Mouse (Mus musculus) adrenal gland, postnatal 25 days (tissue): Measurements from ENCODE around the gene Nlk. TPM values are rescaled to one million over a fixed set of nuclear protein-coding genes. Genes with fewer than 3 reads are reported as not detected.
"Not testable (repeated sequence)": the region's sequence is repeated elsewhere in the genome, so short reads cannot be mapped to it uniquely, and the experiment has no call there.

ENCODE experiments used
- DNase-seq: peaks from one replicate; pipeline ENCODE4 v3.0.0; 2021; ENCODE audit warnings: mixed read lengths
- total RNA-seq: library from RNA; stranded (reverse); gene quantifications from 2 replicates; pipeline ENCODE4 v1.2.3, GENCODE M21; 2021

The Nlk gene
- total RNA-seq, 1 experiment from 2014 or later: 66.5 TPM

- DNase-seq: no peak
Observed at GRCm38 (mm10) chr11:78544449-78545111, 152.6 kb downstream of the Nlk start.

- no peak for DNase-seq
Observed at GRCm38 (mm10) chr11:78540358-78540757, 156.8 kb downstream of the Nlk start.

DNA sequence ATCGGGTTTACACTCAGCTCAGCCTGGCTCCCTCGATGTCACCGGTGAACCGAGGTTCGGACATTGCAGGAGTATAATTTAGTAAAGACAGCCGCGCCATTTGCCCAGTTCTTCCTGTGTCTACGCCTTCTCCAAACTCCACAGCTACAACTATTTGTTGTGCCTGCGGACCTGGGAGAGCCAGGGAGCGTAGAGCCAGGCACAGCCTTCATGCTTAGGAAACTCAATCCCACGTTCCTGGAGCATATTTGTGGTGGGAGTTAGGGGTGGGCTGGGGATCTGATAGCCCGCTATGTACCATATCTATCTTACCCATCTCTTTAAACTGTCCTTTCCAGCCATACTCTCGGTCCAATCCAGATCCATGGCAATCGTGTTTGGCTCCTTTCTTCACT lies 160.5 kb downstream of the Nlk start:
- no peak for DNase-seq

DNA sequence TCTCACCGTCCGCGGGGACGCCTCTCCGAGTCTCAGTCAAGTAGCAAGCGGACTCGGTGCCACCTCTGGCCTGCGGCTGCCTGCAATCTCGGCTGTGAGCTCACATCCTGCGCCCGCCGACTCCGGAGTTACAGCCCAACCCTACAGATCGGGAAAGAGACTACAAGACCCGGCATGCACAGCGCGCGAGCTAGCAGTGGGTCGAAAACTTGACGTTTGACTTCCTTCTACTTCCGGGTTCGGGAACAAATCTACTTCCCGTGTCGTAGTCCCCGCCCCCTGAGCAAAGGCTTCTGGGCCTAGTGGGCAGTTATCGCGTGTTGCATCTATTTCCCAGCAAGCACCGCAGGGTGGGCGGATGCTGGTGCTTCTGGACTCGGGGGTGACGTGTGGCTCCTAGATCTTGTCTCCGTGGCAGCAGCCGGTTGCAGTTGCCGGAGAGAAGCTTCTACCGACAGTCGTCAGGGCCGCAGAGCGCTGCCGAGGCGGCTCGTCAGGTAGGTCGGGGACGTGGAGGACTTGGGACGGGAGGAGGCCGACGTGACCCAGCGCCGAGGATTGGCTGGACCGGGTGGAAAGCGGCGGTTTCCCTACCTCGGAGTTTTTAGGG lies 161.0 kb downstream of the Nlk start, which contains the start of the genes Tnfaip1 and Ift20:
Gene Tnfaip1, minus strand, starts transcription at position 253 of the 610 bp plus-strand sequence.
Gene Ift20, plus strand, starts transcription at position 282 of the 610 bp plus-strand sequence.
- peak; percentile 94 for DNase-seq

DNA sequence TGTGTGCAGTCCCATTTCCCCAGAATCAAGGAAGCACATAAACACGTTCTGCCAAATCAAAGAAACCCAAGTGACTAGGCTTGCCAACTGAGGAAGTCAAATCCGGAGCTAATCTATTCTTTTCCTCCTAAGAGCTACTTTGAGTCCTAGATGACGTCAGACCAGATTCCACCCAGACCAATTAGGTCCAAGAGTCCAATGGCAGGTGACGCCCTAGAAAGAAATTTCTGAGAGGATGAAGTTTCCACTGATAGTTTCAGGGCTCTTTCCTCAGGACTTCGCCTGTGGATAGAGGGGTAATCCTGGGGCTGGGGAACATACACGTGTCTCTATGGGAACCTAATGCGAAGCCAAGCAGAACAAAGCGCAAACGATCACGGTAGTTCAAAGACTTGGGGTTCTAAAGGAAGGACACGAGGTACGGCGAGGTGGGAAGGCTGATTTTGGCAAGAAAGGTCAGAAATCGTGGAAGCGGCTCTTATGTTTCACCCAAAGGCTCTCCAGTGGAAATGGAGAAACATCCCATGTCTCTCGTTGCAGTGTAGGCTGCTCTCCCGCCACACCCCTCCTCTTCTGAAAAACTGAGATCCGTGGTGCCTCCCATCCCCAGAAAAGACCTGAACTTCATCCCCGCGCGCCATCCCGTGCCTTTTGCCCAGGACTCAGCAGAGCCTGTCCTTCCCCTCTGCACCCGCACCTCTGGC lies 161.6 kb downstream of the Nlk start:
- no peak for DNase-seq

DNA sequence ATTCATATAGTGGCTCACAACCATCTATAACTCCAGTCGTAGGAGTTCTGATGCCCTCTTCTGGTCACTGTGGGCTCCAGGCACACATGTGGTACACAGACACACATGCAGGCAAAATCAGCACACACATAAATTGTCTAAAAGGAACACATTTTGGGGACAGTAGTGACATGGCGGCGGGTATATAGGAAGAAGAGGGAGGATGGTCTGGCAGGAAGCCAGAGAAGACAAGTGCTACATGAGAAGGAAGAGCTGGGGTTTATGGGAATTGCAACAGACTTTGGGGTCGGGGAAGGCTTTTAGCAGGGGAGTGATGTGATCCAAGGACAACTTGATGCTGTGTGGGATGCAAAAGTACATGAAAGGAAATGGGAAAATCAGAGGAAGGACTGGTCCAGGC lies 162.7 kb downstream of the Nlk start:
- no peak for DNase-seq

DNA sequence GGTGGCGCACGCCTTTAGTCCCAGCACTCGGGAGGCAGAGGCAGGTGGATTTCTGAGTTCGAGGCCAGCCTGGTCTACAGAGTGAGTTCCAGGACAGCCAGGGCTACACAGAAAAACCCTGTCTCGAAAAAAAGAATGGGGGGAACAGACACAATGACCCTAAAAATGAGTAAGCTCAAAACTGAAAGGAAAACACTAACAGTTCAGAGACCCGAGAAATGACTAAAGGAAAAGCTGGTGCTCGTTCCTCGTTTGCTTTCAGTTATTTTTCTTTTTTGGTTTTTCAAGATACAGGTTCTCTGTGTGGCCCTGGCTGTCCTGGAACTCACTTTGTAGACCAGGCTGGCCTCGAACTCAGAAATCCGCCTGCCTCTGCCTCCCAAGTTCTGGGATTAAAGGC lies 165.7 kb downstream of the Nlk start:
- not testable (repeated sequence) for DNase-seq

DNA sequence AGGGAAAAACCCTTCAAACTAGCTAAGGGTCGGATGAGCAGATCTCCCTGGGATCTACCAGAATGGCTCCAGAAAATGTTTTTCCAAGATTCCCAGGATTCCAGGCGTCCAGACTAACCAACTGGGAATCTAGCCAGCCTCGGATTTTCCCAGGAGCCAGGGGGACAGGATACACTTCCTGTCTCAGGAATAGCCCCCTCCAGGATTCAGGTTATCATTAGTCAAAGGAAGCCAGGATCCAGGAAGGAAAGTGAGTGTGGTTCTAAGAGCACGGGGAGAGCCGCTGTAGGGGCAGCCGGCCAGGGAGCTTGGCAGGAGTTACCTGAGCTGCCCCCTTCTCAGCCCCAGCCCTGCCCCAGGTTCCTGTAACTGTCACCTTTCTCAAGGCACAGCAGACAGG lies 166.1 kb downstream of the Nlk start:
- DNase-seq: peak; percentile 32

- no peak for DNase-seq
Observed at GRCm38 (mm10) chr11:78530001-78530400, 167.2 kb downstream of the Nlk start.

- no peak for DNase-seq
Observed at GRCm38 (mm10) chr11:78528714-78529113, 168.5 kb downstream of the Nlk start.

DNA sequence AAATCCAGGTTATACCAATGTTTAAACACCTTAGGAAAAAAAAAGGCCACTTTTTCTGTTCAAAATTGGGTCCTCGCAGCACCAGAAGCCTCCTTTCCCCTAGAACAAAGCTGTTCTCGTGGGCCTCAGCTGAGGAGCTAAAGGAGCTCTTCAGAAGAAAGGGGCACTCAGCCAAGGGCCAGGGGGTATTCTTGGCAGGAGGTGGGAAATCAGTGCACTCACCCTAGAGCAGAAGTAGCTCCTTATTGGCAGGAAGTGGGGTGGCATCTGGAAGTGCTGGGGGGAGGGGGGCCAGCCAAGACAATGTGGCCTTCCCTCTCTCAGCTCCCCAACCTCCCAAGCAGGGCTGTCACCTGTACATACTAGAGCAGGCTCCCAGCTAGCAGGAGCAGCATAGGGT lies 172.3 kb downstream of the Nlk start:
- no peak for DNase-seq

GRCm38 (mm10) chr11:78523241-78523955 lies 173.8 kb downstream of the Nlk start:
- DNase-seq: no peak

DNA sequence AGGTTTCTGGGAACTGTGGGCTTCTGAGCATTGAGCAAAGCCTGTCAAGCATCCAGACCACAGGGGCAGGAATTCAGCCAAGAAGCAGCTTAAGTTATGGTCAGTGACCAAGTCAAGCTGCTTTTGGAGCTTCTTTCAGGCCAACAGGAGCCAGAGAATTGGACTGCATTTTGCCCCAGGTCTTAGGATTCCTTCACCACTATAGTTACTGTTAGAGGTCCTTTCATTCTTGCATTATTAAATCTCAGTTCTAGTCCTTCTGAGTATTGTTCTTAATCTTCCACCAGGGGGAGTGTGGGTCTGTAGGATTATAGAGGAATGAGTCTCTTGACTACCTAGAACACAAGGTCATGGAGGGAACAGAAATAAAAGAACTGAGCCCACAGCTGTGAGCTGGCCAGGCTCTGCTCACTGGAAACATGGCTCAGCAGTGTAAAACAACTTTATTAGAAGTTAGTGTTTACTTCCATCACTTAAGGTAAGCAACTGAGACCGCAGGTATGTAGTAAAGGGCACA lies 174.6 kb downstream of the Nlk start:
- no peak for DNase-seq

GRCm38 (mm10) chr11:78521880-78522279 lies 175.3 kb downstream of the Nlk start:
- no peak for DNase-seq

- DNase-seq: no peak
Observed at GRCm38 (mm10) chr11:78518931-78519330, 178.2 kb downstream of the Nlk start.

Other genes with a start within 250 kb of the Nlk start
- gene Slc46a1, start 231.7 kb downstream of the Nlk start, total RNA-seq: 46.2 and 57.5 TPM in 2 replicates
- 6.1 and 6.7 TPM in 2 replicates for gene Sarm1, start 199.6 kb downstream of the Nlk start, total RNA-seq
- gene Vtn, start 198.3 kb downstream of the Nlk start, total RNA-seq: 1.1 and 23.3 TPM in 2 replicates
- not detected in 2 replicates for gene Sebox, start 193.9 kb downstream of the Nlk start, total RNA-seq
- 32.1 and 35.9 TPM in 2 replicates for gene Tmem199, start 185.2 kb downstream of the Nlk start, total RNA-seq
- gene Poldip2, start 185.2 kb downstream of the Nlk start, total RNA-seq: 155 and 159 TPM in 2 replicates
- 40.6 and 45.9 TPM in 2 replicates for gene Tnfaip1, start 161.0 kb downstream of the Nlk start, total RNA-seq
- gene Ift20, start 161.0 kb downstream of the Nlk start, total RNA-seq: 81.9 and 97.8 TPM in 2 replicates
- 63.8 and 70.1 TPM in 2 replicates for gene Tmem97, start 146.6 kb downstream of the Nlk start, total RNA-seq
- gene Ccnq, start 54.4 kb upstream of the Nlk start, total RNA-seq: 66.6 and 73.8 TPM in 2 replicates
- gene Lyrm9, start 129.2 kb upstream of the Nlk start, total RNA-seq: 42.8 and 59.0 TPM in 2 replicates
- gene Nos2, start 223.4 kb upstream of the Nlk start, total RNA-seq: 2.0 and 2.4 TPM in 2 replicates